Mouse (Mus musculus) myocyte (in vitro differentiated cells): ENCODE measurements at regions not wholly inside any gene's neighbourhood (a gene's known extent, or its start where the extent isn't known, plus 50 kb on each side); places are given as distances from the start of the nearest gene placed in this dataset.

Experiments used
- H3K27me3 ChIP-seq: one replicate; pipeline ENCODE4 v1.6.1; 2011; ENCODE audit not compliant: control insufficient read depth, insufficient read depth, insufficient read length
- H3K36me3 ChIP-seq: one replicate; pipeline ENCODE4 v1.6.1; 2011; ENCODE audit not compliant: control insufficient read depth, insufficient read depth
- H3K4me2 ChIP-seq: one replicate; pipeline ENCODE4 v1.6.1; 2011; ENCODE audit warnings: low read depth, control low read depth
- H3K4me3 ChIP-seq: one replicate; pipeline ENCODE4 v1.5.1; 2011; ENCODE audit warnings: mild to moderate bottlenecking, control low read depth, moderate library complexity
- H3K79me2 ChIP-seq: one replicate; pipeline ENCODE4 v1.6.1; 2011; ENCODE audit not compliant: control insufficient read depth, insufficient read depth
- H3ac ChIP-seq: one replicate; pipeline ENCODE4 v1.6.1; 2011; ENCODE audit not compliant: control insufficient read depth, insufficient read length
- CEBPB ChIP-seq: IDR thresholded peaks from 2 replicates; pipeline ENCODE4 v1.6.1; 2011; ENCODE audit warnings: mild to moderate bottlenecking, moderate library complexity; ENCODE audit not compliant: poor library complexity, insufficient read depth, severe bottlenecking
- E2F4 ChIP-seq: IDR thresholded peaks from one replicate; pipeline ENCODE4 v1.6.1; 2011; ENCODE audit warnings: mild to moderate bottlenecking, control low read depth, moderate library complexity; ENCODE audit not compliant: insufficient read depth
- MAX ChIP-seq: IDR thresholded peaks from one replicate; pipeline ENCODE4 v1.6.1; 2011; ENCODE audit warnings: low read depth, mild to moderate bottlenecking, control low read depth
- MYOD1 ChIP-seq, 3 experiments: IDR thresholded peaks; one replicate each; pipeline ENCODE4 v1.6.1; 2011; ENCODE audit warnings: control low read depth in 2 of 3, low read depth in 2 of 3, mild to moderate bottlenecking in 2 of 3, moderate library complexity in 1 of 3; ENCODE audit not compliant: insufficient read length in 2 of 3, control insufficient read depth in 1 of 3
- MYOG ChIP-seq, 3 experiments: IDR thresholded peaks; one replicate each; pipeline ENCODE4 v1.6.1; 2011; ENCODE audit warnings: control low read depth in 2 of 3, low read depth in 2 of 3, mild to moderate bottlenecking in 2 of 3; ENCODE audit not compliant: insufficient read length in 2 of 3, control insufficient read depth in 1 of 3, insufficient read depth in 1 of 3
- POLR2A ChIP-seq: IDR thresholded peaks from one replicate; pipeline ENCODE4 v1.6.1; 2011; ENCODE audit warnings: low read depth, mild to moderate bottlenecking, control low read depth, moderate library complexity; ENCODE audit not compliant: insufficient read length
- POLR2AphosphoS2 ChIP-seq: IDR thresholded peaks from one replicate; pipeline ENCODE4 v1.6.1; 2011; ENCODE audit warnings: low read depth, control low read depth; ENCODE audit not compliant: insufficient read length
- REST ChIP-seq: IDR thresholded peaks from one replicate; pipeline ENCODE4 v1.6.1; 2011; ENCODE audit warnings: mild to moderate bottlenecking, control low read depth, moderate library complexity; ENCODE audit not compliant: insufficient read depth, insufficient read length
- SRF ChIP-seq: IDR thresholded peaks from one replicate; pipeline ENCODE4 v1.6.1; 2011; ENCODE audit warnings: low read depth; ENCODE audit not compliant: control insufficient read depth, insufficient read length
- TCF12 ChIP-seq: IDR thresholded peaks from one replicate; pipeline ENCODE4 v1.6.1; 2011; ENCODE audit warnings: mild to moderate bottlenecking, control low read depth; ENCODE audit not compliant: poor library complexity, insufficient read depth, severe bottlenecking
- TCF3 ChIP-seq: IDR thresholded peaks from one replicate; pipeline ENCODE4 v1.6.1; 2011; ENCODE audit warnings: low read depth, control low read depth; ENCODE audit not compliant: insufficient read length
- USF1 ChIP-seq: IDR thresholded peaks from one replicate; pipeline ENCODE4 v1.6.1; 2011; ENCODE audit warnings: low read depth, mild to moderate bottlenecking, control low read depth, moderate library complexity

GRCm38 (mm10) chr12:109388791-109389190 lies 63.8 kb upstream of the Dlk1 start:
- Histone ChIP-seq H3ac (no peak overlapping the region), H3K4me3 (no peak overlapping the region), H3K79me2 (no peaks in the 10 kb centered on the region), H3K36me3 (no peaks in the 10 kb centered on the region), H3K4me2 (no peak overlapping the region), H3K27me3 (peaks cover 17% of the 10 kb centered on the region)
- TF ChIP-seq MAX (no peak), MYOD1 (IDR thresholded peaks at IDR 0.05; ENCODE audit: control insufficient read depth in 1 of 3, insufficient read length in 2 of 3, low read depth in 2 of 3) (no peak), POLR2AphosphoS2 (no peak), TCF12 (no peak), TCF3 (no peak), REST (no peak), USF1 (no peak), E2F4 (no peak), SRF (no peak), POLR2A (no peak), MYOG (IDR thresholded peaks at IDR 0.05; ENCODE audit: control insufficient read depth in 1 of 3, insufficient read depth in 1 of 3, insufficient read length in 2 of 3, low read depth in 2 of 3) (no peak), CEBPB (no peak)

- no peak overlapping the region for H3K4me3 ChIP-seq
- H3K27me3 ChIP-seq: peaks cover 17% of the 10 kb centered on the region
- no peak for TF ChIP-seq MYOD1 (IDR thresholded peaks at IDR 0.05; ENCODE audit: control insufficient read depth in 1 of 3, insufficient read length in 2 of 3, low read depth in 2 of 3)
- TF ChIP-seq MAX: no peak
- no peak for TF ChIP-seq REST
- no peak for TF ChIP-seq CEBPB
- no peak for TF ChIP-seq POLR2AphosphoS2
- TF ChIP-seq POLR2A: no peak
- no peak for TF ChIP-seq E2F4
- TF ChIP-seq MYOG (IDR thresholded peaks at IDR 0.05; ENCODE audit: control insufficient read depth in 1 of 3, insufficient read depth in 1 of 3, insufficient read length in 2 of 3, low read depth in 2 of 3): no peak
- no peak for TF ChIP-seq USF1
- TF ChIP-seq TCF3: no peak
Observed at GRCm38 (mm10) chr12:109390388-109390920, 62.2 kb upstream of the Dlk1 start.

GRCm38 (mm10) chr12:109390978-109391377 lies 61.6 kb upstream of the Dlk1 start:
- no peaks in the 10 kb centered on the region for H3K36me3 ChIP-seq
- no peak overlapping the region for H3K4me2 ChIP-seq
- no peak overlapping the region for H3ac ChIP-seq
- H3K27me3 ChIP-seq: peaks cover 12% of the 10 kb centered on the region
- H3K4me3 ChIP-seq: no peak overlapping the region
- TF ChIP-seq SRF (no peak), USF1 (no peak), POLR2AphosphoS2 (no peak), MYOD1 (IDR thresholded peaks at IDR 0.05; ENCODE audit: control insufficient read depth in 1 of 3, insufficient read length in 2 of 3, low read depth in 2 of 3) (no peak)
- no peaks in the 10 kb centered on the region for H3K79me2 ChIP-seq

More at GRCm38 (mm10) chr12:109390388-109390920, 62.2 kb upstream of the Dlk1 start:
- no peaks in the 10 kb centered on the region for H3K36me3 ChIP-seq
- no peak overlapping the region for H3ac ChIP-seq
- H3K79me2 ChIP-seq: no peaks in the 10 kb centered on the region
- H3K4me2 ChIP-seq: no peak overlapping the region

- Histone ChIP-seq H3K4me3 (no peak overlapping the region), H3K27me3 (peaks cover 12% of the 10 kb centered on the region), H3K4me2 (no peak overlapping the region), H3ac (no peak overlapping the region), H3K79me2 (no peaks in the 10 kb centered on the region), H3K36me3 (no peaks in the 10 kb centered on the region)
- TF ChIP-seq MAX: no peak
Observed at GRCm38 (mm10) chr12:109393326-109393725, 59.3 kb upstream of the Dlk1 start.

- H3K79me2 ChIP-seq: no peaks in the 10 kb centered on the region
- H3K4me2 ChIP-seq: no peak overlapping the region
- TF ChIP-seq MYOD1 (IDR thresholded peaks at IDR 0.05; ENCODE audit: control insufficient read depth in 1 of 3, insufficient read length in 2 of 3, low read depth in 2 of 3) (no peak), MAX (no peak), POLR2AphosphoS2 (no peak), TCF12 (no peak), REST (no peak), SRF (no peak), CEBPB (no peak), MYOG (IDR thresholded peaks at IDR 0.05; ENCODE audit: control insufficient read depth in 1 of 3, insufficient read depth in 1 of 3, insufficient read length in 2 of 3, low read depth in 2 of 3) (no peak), E2F4 (no peak), TCF3 (no peak), POLR2A (no peak), USF1 (no peak)
Observed at GRCm38 (mm10) chr12:109393795-109394194, 58.8 kb upstream of the Dlk1 start.

More at GRCm38 (mm10) chr12:109393795-109394194, 58.8 kb upstream of the Dlk1 start:
- Histone ChIP-seq H3ac (no peak overlapping the region), H3K27me3 (peaks cover 12% of the 10 kb centered on the region), H3K4me3 (no peak overlapping the region), H3K36me3 (no peaks in the 10 kb centered on the region)
